Mouse (Mus musculus) layer of hippocampus, adult 18-20 months (tissue): ENCODE results near the gene Arl4c. TPM values are rescaled to one million over a fixed set of nuclear protein-coding genes. Genes with fewer than 3 reads are reported as not detected.
"Not testable (repeated sequence)": the region's sequence is repeated elsewhere in the genome, so short reads cannot be mapped to it uniquely, and the experiment has no call there.

ENCODE experiments used
- DNase-seq, 2 experiments: peaks; one replicate each; pipeline ENCODE4 v3.0.0; 2022; ENCODE audit warnings: low spot score in 2 of 2
- total RNA-seq, 2 experiments: library from RNA; stranded (reverse); gene quantifications; 2 replicates each; pipeline ENCODE4 v1.2.3; 2021

Gene Arl4c
- total RNA-seq, 2 experiments from 2014 or later = 25.2 to 28.2 TPM

- DNase-seq = no peak
Observed at GRCm38 (mm10) chr1:88656096-88656480, 45.9 kb downstream of the Arl4c start.

- no peak for DNase-seq
Observed at GRCm38 (mm10) chr1:88655473-88656095, 46.4 kb downstream of the Arl4c start.

- no peak for DNase-seq
Observed at GRCm38 (mm10) chr1:88654521-88655472, 47.2 kb downstream of the Arl4c start.

- DNase-seq = peak; percentile 28 to 67
Observed at GRCm38 (mm10) chr1:88653614-88654520, 48.2 kb downstream of the Arl4c start.

- no peak for DNase-seq
Observed at GRCm38 (mm10) chr1:88652682-88653081, 49.3 kb downstream of the Arl4c start.

- DNase-seq = no peak
Observed at GRCm38 (mm10) chr1:88651668-88652067, 50.4 kb downstream of the Arl4c start.

GRCm38 (mm10) chr1:88648742-88649141, 53.3 kb downstream of the Arl4c start:
- no peak for DNase-seq

GRCm38 (mm10) chr1:88645599-88646119, 56.4 kb downstream of the Arl4c start:
- DNase-seq = no peak

GRCm38 (mm10) chr1:88644417-88644816, 57.6 kb downstream of the Arl4c start:
- no peak for DNase-seq

- no peak for DNase-seq
Observed at GRCm38 (mm10) chr1:88643181-88643823, 58.7 kb downstream of the Arl4c start.

GRCm38 (mm10) chr1:88642735-88643134, 59.3 kb downstream of the Arl4c start:
- DNase-seq = no peak

GRCm38 (mm10) chr1:88641678-88642215, 60.3 kb downstream of the Arl4c start:
- DNase-seq = no peak

GRCm38 (mm10) chr1:88641194-88641593, 60.8 kb downstream of the Arl4c start:
- DNase-seq = no peak

- DNase-seq = no peak
Observed at GRCm38 (mm10) chr1:88639432-88640281, 62.4 kb downstream of the Arl4c start.

GRCm38 (mm10) chr1:88638622-88639021, 63.4 kb downstream of the Arl4c start:
- DNase-seq = no peak

GRCm38 (mm10) chr1:88636579-88637161, 65.4 kb downstream of the Arl4c start:
- not testable (repeated sequence) for DNase-seq

GRCm38 (mm10) chr1:88635659-88636058, 66.4 kb downstream of the Arl4c start:
- no peak for DNase-seq

- no peak for DNase-seq
Observed at GRCm38 (mm10) chr1:88632851-88633250, 69.2 kb downstream of the Arl4c start.

- DNase-seq = no peak
Observed at GRCm38 (mm10) chr1:88629966-88630488, 72.0 kb downstream of the Arl4c start.
